Mouse (Mus musculus) thymus, adult 2 months (tissue): Measurements from ENCODE around the gene Vmn2r41. TPM values are rescaled to one million over a fixed set of nuclear protein-coding genes. Genes with fewer than 3 reads are reported as not detected.
"Not testable (repeated sequence)": the region's sequence is repeated elsewhere in the genome, so short reads cannot be mapped to it uniquely, and the experiment has no call there.

Experiments
- DNase-seq: peaks from one replicate; pipeline ENCODE4 v3.0.0; 2021
- H3K27ac ChIP-seq: fragments of 200-500 bp; 2 replicates; pipeline ENCODE4 v1.5.1; 2012; ENCODE audit warnings: low read length, control low read depth; ENCODE audit not compliant: control insufficient read depth, insufficient read depth
- H3K27me3 ChIP-seq: fragments of 200-500 bp; 2 replicates; pipeline ENCODE4 v1.6.1; 2012; ENCODE audit warnings: mild to moderate bottlenecking, low read length, moderate library complexity, mixed read lengths; ENCODE audit not compliant: control insufficient read depth, insufficient read depth
- H3K36me3 ChIP-seq: fragments of 200-500 bp; 2 replicates; pipeline ENCODE4 v1.6.1; 2012; ENCODE audit warnings: mild to moderate bottlenecking, low read length, moderate library complexity; ENCODE audit not compliant: control insufficient read depth, insufficient read depth
- H3K4me1 ChIP-seq: fragments of 200-500 bp; replicated peaks from 2 replicates; pipeline ENCODE4 v1.6.1; 2012; ENCODE audit warnings: low read length; ENCODE audit not compliant: control insufficient read depth, insufficient read depth
- H3K4me3 ChIP-seq: fragments of 200-500 bp; 2 replicates; pipeline ENCODE4 v1.5.1; 2012; ENCODE audit warnings: mild to moderate bottlenecking, low read length, control low read depth, moderate library complexity; ENCODE audit not compliant: control insufficient read depth, insufficient read depth
- WGBS: fragments of 180-500 bp; shearing (Covaris S2); methylation state at CpG from one replicate; pipeline ENCODE4 v1.1.7; 2018; 5-methylcytosine and 5-hydroxymethylcytosine counted together
- polyA plus RNA-seq: library from polyadenylated mRNA; depleted of rRNA; stranded (reverse); fragments of >200 nt; gene quantifications from 2 replicates; pipeline ENCODE4 v1.2.3, GENCODE M21; 2012; rRNA removed

The Vmn2r41 gene
- not detected in 2 replicates for polyA plus RNA-seq

GRCm38 (mm10) chr7:8161554-8161953, at the start of gene Vmn2r41:
Vmn2r41 (minus strand) TSS chr7:8161654.
- H3K4me1 ChIP-seq, H3K27ac ChIP-seq, H3K27me3 ChIP-seq, H3K36me3 ChIP-seq, H3K4me3 ChIP-seq, DNase-seq: not testable (repeated sequence)
- WGBS, result no CpG with 5 or more reads among the region's 1 CpGs

GRCm38 (mm10) chr7:8200220-8200619, 38.8 kb upstream of the Vmn2r41 start, which contains the start of gene Vmn2r42:
Vmn2r42 (minus strand) TSS chr7:8200320.
- not testable (repeated sequence) for H3K4me3 ChIP-seq, H3K27me3 ChIP-seq, DNase-seq, H3K36me3 ChIP-seq, H3K27ac ChIP-seq, H3K4me1 ChIP-seq
- no CpG with 5 or more reads among the region's 2 CpGs for WGBS

GRCm38 (mm10) chr7:8092871-8093270, 68.6 kb downstream of the Vmn2r41 start:
- H3K27ac ChIP-seq, H3K4me3 ChIP-seq, H3K27me3 ChIP-seq, H3K36me3 ChIP-seq, H3K4me1 ChIP-seq: not testable (repeated sequence)
- WGBS, result 47% methylated on average over 11 of the region's 15 CpGs
- DNase-seq, result peak; percentile 8

Other genes with a start within 250 kb of the Vmn2r41 start
- not detected in 2 replicates for gene Vmn2r42, start 38.7 kb upstream of the Vmn2r41 start, polyA plus RNA-seq
- gene Vmn2r43, start 98.9 kb upstream of the Vmn2r41 start, polyA plus RNA-seq, result not detected in 2 replicates
- gene Vmn2r44, start 221.7 kb upstream of the Vmn2r41 start, polyA plus RNA-seq, result not detected in 2 replicates